Mouse (Mus musculus) E14TG2a.4 (cell line): ENCODE measurements around the gene Spaca9.

Experiments used
- H3K27me3 ChIP-seq: 2 replicates; pipeline ENCODE4 v1.6.1; 2014; ENCODE audit warnings: low read length, control low read depth; ENCODE audit not compliant: insufficient read depth
- H3K36me3 ChIP-seq: 2 replicates; pipeline ENCODE4 v1.6.1; 2014; ENCODE audit warnings: low read length, control low read depth; ENCODE audit not compliant: insufficient read depth
- H3K4me1 ChIP-seq: replicated peaks from 2 replicates; pipeline ENCODE4 v1.6.1; 2014; ENCODE audit warnings: low read depth, low read length, control low read depth
- H3K4me3 ChIP-seq: replicated peaks from 2 replicates; pipeline ENCODE4 v1.5.1; 2014; ENCODE audit warnings: mild to moderate bottlenecking, low read length
- H3K9me3 ChIP-seq: 2 replicates; pipeline ENCODE4 v1.6.1; 2014; ENCODE audit warnings: low read length, control low read depth
- CTCF ChIP-seq: conservative IDR thresholded peaks from 2 replicates; pipeline ENCODE4 v1.5.1; 2014; ENCODE audit warnings: low read length
- NANOG ChIP-seq: IDR thresholded peaks from 2 replicates; pipeline ENCODE4 v1.6.1; 2014; ENCODE audit warnings: borderline replicate concordance, low read length, mixed read lengths
- POU5F1 ChIP-seq: IDR thresholded peaks from 2 replicates; pipeline ENCODE4 v1.6.1; 2014; ENCODE audit warnings: low read length, borderline replicate concordance

Gene Spaca9

DNA sequence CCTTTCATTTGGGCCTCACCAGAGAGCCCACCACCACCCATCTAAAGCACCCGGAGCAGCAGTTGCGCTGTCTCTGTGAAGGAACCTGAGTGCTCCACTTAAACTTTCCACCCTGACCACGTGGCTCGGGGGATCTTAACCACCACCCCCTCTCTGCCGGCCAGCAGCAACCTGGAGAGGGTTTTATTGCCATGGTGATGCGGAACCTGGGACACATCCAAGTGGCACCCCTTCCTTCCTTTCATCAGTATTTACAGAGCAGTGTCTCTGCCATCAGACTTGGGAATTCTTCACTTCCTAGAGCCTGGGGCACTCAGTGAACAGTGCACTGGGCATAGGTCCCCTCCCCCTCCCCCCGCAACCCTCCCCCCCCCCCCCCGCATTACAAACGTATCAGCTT lies 24.4 kb upstream of the Spaca9 start:
- H3K36me3 ChIP-seq = no peaks in the 10 kb centered on the region
- TF ChIP-seq POU5F1 (no peak), CTCF (no peak)

DNA sequence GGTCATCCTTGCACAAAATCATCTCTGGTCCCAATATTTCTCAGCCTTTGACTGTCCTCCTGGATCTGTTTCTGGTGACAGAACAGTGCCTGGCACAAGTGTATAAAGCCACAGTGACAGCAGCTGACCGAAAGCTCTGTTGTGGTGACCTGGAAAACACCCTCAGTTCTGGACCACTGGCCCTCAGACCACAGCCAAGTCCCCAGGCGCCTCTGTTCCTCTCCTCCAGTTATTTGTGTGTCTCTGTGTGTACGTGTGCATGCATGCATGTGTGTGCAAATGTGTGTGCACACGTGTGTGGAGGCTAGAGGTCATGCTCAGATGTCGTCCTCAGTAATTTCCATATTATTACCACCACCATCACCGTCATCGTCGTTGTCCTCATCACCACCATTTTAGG lies 22.9 kb upstream of the Spaca9 start:
- H3K27me3 ChIP-seq = 0 out of 2 replicates have a peak, but pooled peaks cover 4% of the 10 kb centered on the region
- TF ChIP-seq NANOG (no peak), POU5F1 (no peak), CTCF (no peak)
- H3K36me3 ChIP-seq = no peaks in the 10 kb centered on the region
- H3K4me3 ChIP-seq = no peak overlapping the region
- no peaks in the 10 kb centered on the region for H3K4me1 ChIP-seq
- no peaks in the 10 kb centered on the region for H3K9me3 ChIP-seq

More for the DNA sequence above, 24.4 kb upstream of the Spaca9 start:
- Histone ChIP-seq H3K4me3 (no peak overlapping the region), H3K9me3 (no peaks in the 10 kb centered on the region), H3K4me1 (no peaks in the 10 kb centered on the region), H3K27me3 (peaks cover 1% of the 10 kb centered on the region; the same call in 1 of the 2 replicates)

GRCm38 (mm10) chr2:28713036-28713435 lies 13.5 kb upstream of the Spaca9 start:
- Histone ChIP-seq H3K36me3 (no peaks in the 10 kb centered on the region), H3K9me3 (no peaks in the 10 kb centered on the region), H3K4me3 (no peak overlapping the region), H3K27me3 (0 out of 2 replicates have a peak, but pooled peaks cover 3% of the 10 kb centered on the region), H3K4me1 (peaks cover 23% of the 10 kb centered on the region)
- TF ChIP-seq CTCF (no peak), NANOG (no peak), POU5F1 (no peak)

DNA sequence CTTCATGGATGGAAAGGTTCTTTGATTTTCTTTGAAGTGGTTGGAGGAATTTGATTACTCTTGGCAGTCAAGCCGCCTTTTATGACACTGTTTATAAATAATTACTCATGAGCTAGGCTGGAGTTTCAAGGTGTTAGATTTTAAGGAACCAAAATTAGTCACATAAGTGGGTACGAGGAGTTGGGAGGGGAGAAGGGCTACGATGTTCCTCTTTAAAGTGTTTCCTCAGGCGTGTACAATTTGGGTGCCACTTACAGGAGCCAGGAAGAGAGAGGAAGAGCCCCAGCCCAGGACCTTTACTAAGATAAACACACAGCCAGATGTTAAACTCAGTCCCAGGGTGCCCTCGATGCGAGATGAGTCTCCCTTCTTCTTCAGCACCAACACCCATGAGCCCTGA lies 7.3 kb upstream of the Spaca9 start:
- H3K36me3 ChIP-seq = no peaks in the 10 kb centered on the region
- H3K4me1 ChIP-seq = peaks cover 18% of the 10 kb centered on the region
- H3K9me3 ChIP-seq = no peaks in the 10 kb centered on the region
- H3K4me3 ChIP-seq = no peak overlapping the region
- no peak for TF ChIP-seq NANOG
- no peak for TF ChIP-seq CTCF
- TF ChIP-seq POU5F1 = no peak
- H3K27me3 ChIP-seq = 0 out of 2 replicates have a peak, but pooled peaks cover 4% of the 10 kb centered on the region

- no peaks in the 10 kb centered on the region for H3K36me3 ChIP-seq
Observed at GRCm38 (mm10) chr2:28706106-28706636, 6.6 kb upstream of the Spaca9 start.

GRCm38 (mm10) chr2:28701646-28702262 lies 2.2 kb upstream of the Spaca9 start:
- Histone ChIP-seq H3K27me3 (peaks cover 6% of the 10 kb centered on the region; the same call in 1 of the 2 replicates), H3K9me3 (no peaks in the 10 kb centered on the region), H3K4me3 (no peak overlapping the region), H3K4me1 (peaks cover 29% of the 10 kb centered on the region), H3K36me3 (no peaks in the 10 kb centered on the region)
- no peak for TF ChIP-seq POU5F1
- no peak for TF ChIP-seq NANOG
- TF ChIP-seq CTCF = no peak

More at GRCm38 (mm10) chr2:28706106-28706636, 6.6 kb upstream of the Spaca9 start:
- H3K9me3 ChIP-seq = no peaks in the 10 kb centered on the region
- H3K4me1 ChIP-seq = peaks cover 18% of the 10 kb centered on the region
- no peak overlapping the region for H3K4me3 ChIP-seq
- H3K27me3 ChIP-seq = 0 out of 2 replicates have a peak, but pooled peaks cover 4% of the 10 kb centered on the region
- TF ChIP-seq CTCF (no peak), NANOG (no peak), POU5F1 (no peak)

- no peak for TF ChIP-seq NANOG
- TF ChIP-seq POU5F1 = no peak
- no peak for TF ChIP-seq CTCF
- Histone ChIP-seq H3K36me3 (no peaks in the 10 kb centered on the region), H3K27me3 (peaks cover 10% of the 10 kb centered on the region; the same call in 1 of the 2 replicates)
Observed at GRCm38 (mm10) chr2:28698566-28698965, 961 bp downstream of the Spaca9 start.

GRCm38 (mm10) chr2:28692692-28693091 lies 6.8 kb downstream of the Spaca9 start:
- Histone ChIP-seq H3K9me3 (no peaks in the 10 kb centered on the region), H3K4me3 (no peak overlapping the region), H3K36me3 (peaks cover 12% of the 10 kb centered on the region), H3K27me3 (peaks cover 4% of the 10 kb centered on the region; the same call in 1 of the 2 replicates), H3K4me1 (peaks cover 7% of the 10 kb centered on the region)
- TF ChIP-seq CTCF (no peak), POU5F1 (no peak), NANOG (no peak)

More at GRCm38 (mm10) chr2:28698566-28698965, 961 bp downstream of the Spaca9 start:
- Histone ChIP-seq H3K4me3 (no peak overlapping the region), H3K9me3 (no peaks in the 10 kb centered on the region), H3K4me1 (peaks cover 29% of the 10 kb centered on the region)

DNA sequence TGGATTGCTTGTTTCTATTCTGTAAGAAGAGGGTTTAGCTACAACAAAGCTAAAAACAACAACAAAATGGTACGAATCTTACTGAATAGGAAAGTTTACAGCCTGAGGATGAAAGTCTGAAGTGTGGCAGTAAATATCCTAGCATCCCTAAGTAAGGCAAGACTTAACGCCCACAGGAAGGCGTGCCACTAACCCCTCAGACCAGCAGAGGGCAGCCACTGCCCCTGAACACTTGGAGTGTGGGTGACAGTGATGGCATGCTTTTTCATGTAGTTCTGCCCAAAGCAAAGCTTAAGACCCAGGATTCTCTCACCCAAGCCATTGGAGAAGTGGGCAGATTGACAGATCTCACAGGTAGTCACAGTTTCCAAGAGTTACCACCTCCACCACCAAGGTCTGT lies 11.1 kb downstream of the Spaca9 start:
- Histone ChIP-seq H3K36me3 (peaks cover 54% of the 10 kb centered on the region), H3K9me3 (no peaks in the 10 kb centered on the region), H3K27me3 (no peaks in the 10 kb centered on the region), H3K4me1 (peaks cover 7% of the 10 kb centered on the region), H3K4me3 (no peak overlapping the region)
- TF ChIP-seq CTCF = peak; percentile 67
- TF ChIP-seq NANOG = no peak
- TF ChIP-seq POU5F1 = no peak
